Mouse (Mus musculus) C2C12 (cell line): ENCODE measurements around the gene Pde7b.

Source experiments
- CEBPB ChIP-seq: IDR thresholded peaks from one replicate; pipeline ENCODE4 v1.6.1; 2011; ENCODE audit warnings: low read depth, mild to moderate bottlenecking, control low read depth, moderate library complexity
- CTCF ChIP-seq: IDR thresholded peaks from one replicate; pipeline ENCODE4 v1.5.1; 2011; ENCODE audit not compliant: control insufficient read depth, insufficient read depth, insufficient read length
- MAX ChIP-seq: IDR thresholded peaks from one replicate; pipeline ENCODE4 v1.6.1; 2011; ENCODE audit warnings: mild to moderate bottlenecking, control low read depth
- MYOD1 ChIP-seq: IDR thresholded peaks from one replicate; pipeline ENCODE4 v1.6.1; 2011; ENCODE audit warnings: low read depth; ENCODE audit not compliant: control insufficient read depth, insufficient read length
- MYOG ChIP-seq: IDR thresholded peaks from one replicate; pipeline ENCODE4 v1.6.1; 2011; ENCODE audit not compliant: control insufficient read depth, insufficient read length; ENCODE audit errors: extremely low read depth
- USF1 ChIP-seq: IDR thresholded peaks from one replicate; pipeline ENCODE4 v1.6.1; 2011; ENCODE audit warnings: low read depth, mild to moderate bottlenecking, control low read depth, moderate library complexity

DNA sequence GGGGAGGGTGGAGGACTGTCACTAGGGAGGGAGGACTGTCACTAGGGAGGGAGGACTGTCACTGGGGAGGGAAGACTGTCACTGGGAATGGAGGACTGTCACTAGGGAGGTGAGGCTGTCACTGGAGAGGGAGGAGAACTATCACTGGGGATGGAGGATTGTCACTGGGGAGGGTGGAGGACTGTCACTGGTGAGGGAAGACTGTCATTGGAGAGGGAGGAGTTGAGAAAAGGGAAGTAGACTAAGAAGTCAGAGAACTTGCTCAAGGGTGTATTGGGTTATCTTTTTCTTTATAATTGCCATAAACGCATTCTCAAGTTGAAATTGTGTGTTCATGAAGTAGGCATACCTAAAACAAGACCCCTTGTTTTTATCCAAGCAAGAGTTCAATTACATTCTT lies 150.5 kb downstream of the Pde7b start:
- TF ChIP-seq USF1 (no peak), MYOG (no peak), CTCF (no peak), MAX (no peak), CEBPB (no peak), MYOD1 (no peak)
